Mouse (Mus musculus) mature B cell (primary cell): ENCODE results near the gene Col17a1.

Source experiments
- in situ Hi-C: fragments of 300-500 bp; cut with MboI; formaldehyde crosslinking; loops from 2 replicates; pipeline ENCODE4 v1.14.3; 2019

Gene Col17a1

GRCm38 (mm10) chr19:47667601-47668000 is 24.3 kb downstream of the Col17a1 start:
- in situ Hi-C loops = no loop called here

GRCm38 (mm10) chr19:47659765-47660408 is 32.0 kb downstream of the Col17a1 start:
- in situ Hi-C loops = no loop called here

- in situ Hi-C loops = no loop called here
These were observed 32.9 kb downstream of the Col17a1 start for GRCm38 (mm10) chr19:47658914-47659535.

- in situ Hi-C loops = no loop called here
These were observed 37.0 kb downstream of the Col17a1 start for GRCm38 (mm10) chr19:47654896-47655295.

- in situ Hi-C loops = no loop called here
These were observed 38.7 kb downstream of the Col17a1 start for GRCm38 (mm10) chr19:47653173-47653572.

- in situ Hi-C loops = no loop called here
These were observed 39.6 kb downstream of the Col17a1 start for GRCm38 (mm10) chr19:47652255-47652654.

- in situ Hi-C loops = no loop called here
These were observed 40.8 kb downstream of the Col17a1 start for GRCm38 (mm10) chr19:47651160-47651480.

GRCm38 (mm10) chr19:47650366-47651159 is 41.3 kb downstream of the Col17a1 start:
- in situ Hi-C loops = no loop called here

GRCm38 (mm10) chr19:47649071-47649470 is 42.8 kb downstream of the Col17a1 start:
- in situ Hi-C loops = no loop called here

GRCm38 (mm10) chr19:47646508-47647120 is 45.3 kb downstream of the Col17a1 start:
- in situ Hi-C loops = no loop called here

GRCm38 (mm10) chr19:47645583-47645982 is 46.3 kb downstream of the Col17a1 start:
- in situ Hi-C loops = no loop called here

- in situ Hi-C loops = no loop called here
These were observed 48.0 kb downstream of the Col17a1 start for GRCm38 (mm10) chr19:47643910-47644309.

- in situ Hi-C loops = no loop called here
These were observed 56.5 kb downstream of the Col17a1 start for GRCm38 (mm10) chr19:47635380-47635779.

GRCm38 (mm10) chr19:47631799-47632198 is 60.1 kb downstream of the Col17a1 start:
- in situ Hi-C loops = no loop called here

- in situ Hi-C loops = no loop called here
These were observed 61.5 kb downstream of the Col17a1 start for GRCm38 (mm10) chr19:47630381-47630780.

- in situ Hi-C loops = no loop called here
These were observed 62.8 kb downstream of the Col17a1 start for GRCm38 (mm10) chr19:47629068-47629467.

- in situ Hi-C loops = no loop called here
These were observed 64.4 kb downstream of the Col17a1 start for GRCm38 (mm10) chr19:47627450-47627849.

GRCm38 (mm10) chr19:47624940-47625711 is 66.8 kb downstream of the Col17a1 start:
- in situ Hi-C loops = no loop called here

- in situ Hi-C loops = no loop called here
These were observed 70.4 kb downstream of the Col17a1 start for GRCm38 (mm10) chr19:47621478-47621877.

- in situ Hi-C loops = no loop called here
These were observed 78.5 kb downstream of the Col17a1 start for GRCm38 (mm10) chr19:47613442-47613841.

GRCm38 (mm10) chr19:47608513-47608912 is 83.4 kb downstream of the Col17a1 start:
- in situ Hi-C loops = no loop called here
